Mouse (Mus musculus) spleen, postnatal 36 days (tissue): ENCODE data around the gene Osbpl2.

Experiments used
- DNase-seq, 2 experiments: peaks; one replicate each; pipeline ENCODE4 v3.0.0; 2022; ENCODE audit warnings: low spot score in 2 of 2, mixed read lengths in 1 of 2

Osbpl2 gene

DNA sequence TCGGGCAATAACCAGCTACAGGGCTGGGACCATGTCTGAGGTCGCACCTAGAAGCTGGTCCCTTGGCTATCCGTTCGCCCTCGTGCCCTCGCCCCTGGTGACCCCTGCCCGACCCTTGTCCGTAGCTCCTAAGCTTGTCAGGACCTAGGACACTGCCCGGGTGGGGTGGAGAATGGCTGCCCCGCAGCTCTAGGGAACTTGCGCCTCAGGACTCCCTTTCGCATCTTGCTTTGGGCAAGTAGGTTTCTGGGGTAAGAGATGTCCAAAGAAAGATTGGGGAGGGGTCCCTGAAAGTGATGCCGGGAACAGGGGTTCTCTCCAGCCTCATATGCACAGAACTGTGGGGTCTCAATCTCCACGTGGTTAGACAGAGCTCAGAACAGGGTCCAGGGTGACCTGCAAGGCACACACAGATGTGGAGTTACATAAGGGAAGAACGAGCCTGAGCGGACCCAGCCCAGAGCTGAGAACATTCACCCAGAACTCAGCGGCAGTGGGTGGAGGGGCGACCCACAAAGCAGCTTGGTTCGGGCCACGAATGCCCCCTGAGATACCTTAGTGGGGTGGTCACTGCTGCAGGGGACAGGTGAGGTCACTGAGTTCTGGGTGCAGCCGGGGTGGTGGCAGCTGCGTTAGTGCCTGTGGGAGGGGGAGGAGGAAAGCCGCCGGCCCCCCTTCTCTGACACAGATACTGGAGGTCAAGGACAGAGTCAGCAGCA lies 14.3 kb upstream of the Osbpl2 start:
- no peak for DNase-seq

DNA sequence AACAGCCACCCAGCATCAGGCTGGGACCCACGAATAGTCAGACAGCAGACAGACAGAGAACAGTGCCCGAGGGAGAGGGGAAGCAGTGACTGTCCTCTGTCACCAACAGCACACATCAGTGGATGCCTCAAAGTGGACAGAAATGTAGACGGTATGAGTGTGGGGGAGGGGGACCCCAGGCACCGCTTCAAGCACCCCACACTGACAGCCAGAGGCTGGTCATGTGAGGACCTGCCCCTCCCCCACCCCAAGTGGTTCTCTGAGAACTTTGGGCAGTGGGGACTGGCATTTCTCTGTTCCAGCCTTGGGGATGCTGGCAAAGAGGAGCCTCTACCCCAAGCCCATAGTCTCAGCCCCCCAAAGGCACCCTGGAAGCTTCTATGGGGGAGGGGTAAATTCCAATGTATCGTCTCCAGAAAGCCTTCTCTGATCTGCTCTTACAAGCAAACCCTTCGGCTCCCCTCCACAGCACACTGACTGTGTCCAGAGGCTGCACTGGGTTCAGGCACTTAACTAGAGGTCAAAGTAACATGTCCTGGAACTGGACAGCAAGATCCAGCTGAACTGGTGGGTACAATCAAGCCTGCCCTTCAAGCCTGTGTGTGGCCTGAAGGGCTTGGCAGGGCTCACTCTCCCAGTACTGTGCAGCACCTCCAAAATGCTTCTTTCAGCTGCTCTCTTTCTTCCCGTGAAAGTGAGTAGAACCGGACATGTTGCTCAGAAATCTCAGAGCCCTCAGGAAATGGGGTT lies 13.5 kb upstream of the Osbpl2 start:
- DNase-seq: no peak

DNA sequence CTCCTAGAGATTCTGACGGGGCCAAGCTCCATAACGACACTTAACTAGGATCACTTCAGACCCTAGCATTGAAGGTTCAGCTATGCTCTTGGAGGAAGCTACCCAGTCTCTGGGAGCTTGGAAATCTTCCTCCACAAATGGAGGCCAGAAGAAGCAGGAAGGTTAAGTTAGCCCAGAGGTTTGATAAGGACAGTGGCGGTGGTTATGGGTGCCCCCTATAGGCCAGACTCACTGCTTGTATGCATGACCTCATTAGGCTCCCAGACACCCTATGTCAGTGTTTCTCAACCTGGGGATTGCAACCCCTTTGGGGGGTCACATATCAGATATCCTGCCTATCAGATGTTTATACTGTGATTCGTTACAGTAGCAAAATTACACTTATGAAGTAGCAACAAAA lies 12.0 kb upstream of the Osbpl2 start:
- no peak for DNase-seq

DNA sequence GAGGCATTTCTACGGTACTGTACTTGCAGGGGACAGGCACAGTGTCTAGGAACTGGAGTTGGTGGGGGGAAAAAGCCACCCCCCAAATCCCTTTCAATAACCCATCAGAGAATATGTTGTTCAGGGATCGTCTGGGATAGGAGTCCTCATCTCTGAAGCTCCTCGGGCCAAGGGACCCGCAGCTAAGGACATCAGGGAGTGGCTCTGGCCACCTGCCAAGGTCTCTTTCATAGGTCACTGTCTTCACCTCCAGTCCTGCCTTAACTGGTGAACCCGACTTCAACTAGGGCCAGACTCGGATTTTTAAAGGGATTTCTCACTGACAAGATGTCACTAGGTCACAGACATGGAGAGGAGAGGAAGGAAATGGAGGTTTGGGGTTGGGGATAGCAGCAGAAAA lies 10.8 kb upstream of the Osbpl2 start:
- DNase-seq: no peak

DNA sequence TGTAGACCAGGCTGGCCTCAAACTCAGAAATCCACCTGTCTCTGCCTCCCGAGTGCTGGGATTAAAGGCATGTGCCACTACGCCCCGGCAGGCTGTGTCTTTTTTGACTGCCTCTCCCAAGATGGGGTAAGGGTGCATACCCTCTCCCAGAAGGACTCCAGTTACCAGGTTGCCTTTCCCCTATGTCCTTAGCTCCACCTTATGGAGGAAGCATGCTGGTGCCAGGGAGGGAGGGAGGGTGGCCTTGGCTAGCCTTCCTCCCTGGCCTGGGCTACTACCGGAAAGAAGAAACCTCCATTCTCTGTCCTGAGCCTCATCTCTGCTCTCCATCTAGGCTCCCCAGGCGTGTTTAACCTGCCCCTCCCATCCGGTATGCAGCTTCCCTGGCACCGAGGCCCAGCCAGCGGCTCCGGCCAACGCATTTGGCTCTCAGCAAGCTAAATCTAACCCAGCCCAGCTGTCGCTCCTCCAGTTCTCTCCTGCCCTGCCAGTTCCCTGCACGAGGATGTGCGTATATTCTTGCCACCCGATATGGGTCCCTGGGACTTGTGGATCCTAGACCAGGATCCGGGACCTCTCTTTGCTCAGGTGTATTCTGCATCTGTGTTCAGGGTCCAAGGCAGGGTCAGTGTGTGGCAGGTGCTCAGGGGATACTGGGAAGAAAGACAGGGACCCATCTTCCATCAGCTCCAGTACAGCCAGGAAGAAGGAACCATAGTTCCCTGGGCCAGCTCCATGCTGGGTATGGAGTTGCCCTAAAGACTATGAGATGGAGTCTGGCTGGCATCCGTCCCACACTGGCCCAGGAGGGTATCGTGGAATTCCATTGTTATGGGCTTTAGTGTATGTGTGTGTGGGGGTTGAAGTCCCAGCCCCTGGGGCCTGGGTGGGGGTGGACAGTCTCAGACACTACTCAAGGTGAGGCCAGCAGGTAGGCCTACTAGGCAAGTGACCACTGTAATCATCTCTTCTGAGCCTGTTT lies 4.9 kb upstream of the Osbpl2 start:
- no peak for DNase-seq

DNA sequence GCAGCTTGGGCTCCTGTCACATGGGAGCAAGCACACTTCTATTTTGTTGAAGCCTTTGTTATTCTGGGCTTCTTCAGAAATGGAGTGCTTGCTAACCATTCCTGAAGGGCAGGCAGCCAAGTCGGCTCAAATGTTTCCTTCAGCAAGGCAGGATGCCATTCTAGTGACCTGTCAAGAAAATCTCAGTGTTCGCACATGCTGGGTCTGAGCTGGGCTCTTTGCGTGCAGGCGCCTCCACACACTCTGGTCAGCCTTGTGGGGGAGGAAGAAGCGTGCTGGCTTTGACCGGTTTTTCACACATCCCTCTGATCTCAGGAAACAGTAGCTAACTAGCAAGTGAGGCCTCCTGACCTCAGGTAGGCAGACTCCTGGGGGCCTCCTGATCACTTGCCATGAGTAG lies 3.8 kb upstream of the Osbpl2 start:
- DNase-seq: no peak

DNA sequence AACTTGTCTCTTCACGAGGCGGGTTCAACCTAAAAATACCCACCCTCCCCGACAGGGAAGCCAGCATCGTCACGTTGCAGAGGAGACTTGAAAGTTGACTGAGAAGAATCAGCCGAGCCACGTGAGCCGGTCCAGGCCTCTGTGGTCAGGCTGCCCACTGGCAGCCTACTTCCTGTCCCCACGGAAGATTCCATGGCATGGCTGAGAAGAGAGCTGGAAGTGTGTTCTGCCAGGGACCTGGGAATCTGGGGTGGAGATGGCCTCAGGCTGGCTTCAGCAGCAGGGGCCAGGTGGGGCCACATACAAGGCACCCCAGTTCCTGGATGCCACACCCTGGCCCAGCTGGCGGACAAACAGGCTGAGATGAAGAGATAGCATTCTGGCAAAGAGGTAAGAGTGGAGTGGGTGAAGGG lies 3.0 kb upstream of the Osbpl2 start:
- DNase-seq: no peak

DNA sequence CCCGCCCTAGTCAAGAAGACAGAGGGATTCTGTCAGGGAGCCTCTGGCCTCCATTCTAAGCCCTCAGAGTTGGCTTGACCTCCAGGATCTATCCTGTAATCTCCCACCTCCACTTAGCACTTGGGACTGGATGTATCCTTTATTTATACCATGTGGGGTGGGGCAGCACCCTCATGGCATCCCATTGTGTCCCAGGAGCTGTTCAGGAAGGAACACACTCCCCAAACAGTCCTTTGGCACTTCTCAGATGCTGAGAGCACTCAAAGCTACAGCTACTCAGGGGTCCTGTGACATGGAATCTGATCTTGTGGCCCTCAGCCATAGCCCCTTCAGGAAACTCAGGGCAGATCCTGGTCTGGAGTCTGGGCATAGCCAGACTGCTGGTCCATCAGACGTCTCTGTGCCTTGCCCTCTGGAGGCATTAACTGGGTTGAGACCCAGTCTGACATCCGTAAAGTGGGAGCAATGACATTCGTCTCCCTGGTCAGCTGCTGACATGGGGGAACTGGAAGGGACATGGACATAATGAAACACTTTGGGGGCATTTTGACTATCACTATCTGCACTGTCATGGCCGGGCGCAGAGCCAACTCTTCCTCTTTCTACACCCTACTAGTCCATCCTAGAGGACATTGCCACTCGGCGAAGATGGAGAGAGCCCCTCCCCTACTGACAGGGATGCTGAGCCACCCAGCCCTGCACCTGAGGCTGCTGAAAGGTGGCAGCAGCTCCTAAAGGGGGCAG lies 2.2 kb upstream of the Osbpl2 start:
- DNase-seq: no peak

DNA sequence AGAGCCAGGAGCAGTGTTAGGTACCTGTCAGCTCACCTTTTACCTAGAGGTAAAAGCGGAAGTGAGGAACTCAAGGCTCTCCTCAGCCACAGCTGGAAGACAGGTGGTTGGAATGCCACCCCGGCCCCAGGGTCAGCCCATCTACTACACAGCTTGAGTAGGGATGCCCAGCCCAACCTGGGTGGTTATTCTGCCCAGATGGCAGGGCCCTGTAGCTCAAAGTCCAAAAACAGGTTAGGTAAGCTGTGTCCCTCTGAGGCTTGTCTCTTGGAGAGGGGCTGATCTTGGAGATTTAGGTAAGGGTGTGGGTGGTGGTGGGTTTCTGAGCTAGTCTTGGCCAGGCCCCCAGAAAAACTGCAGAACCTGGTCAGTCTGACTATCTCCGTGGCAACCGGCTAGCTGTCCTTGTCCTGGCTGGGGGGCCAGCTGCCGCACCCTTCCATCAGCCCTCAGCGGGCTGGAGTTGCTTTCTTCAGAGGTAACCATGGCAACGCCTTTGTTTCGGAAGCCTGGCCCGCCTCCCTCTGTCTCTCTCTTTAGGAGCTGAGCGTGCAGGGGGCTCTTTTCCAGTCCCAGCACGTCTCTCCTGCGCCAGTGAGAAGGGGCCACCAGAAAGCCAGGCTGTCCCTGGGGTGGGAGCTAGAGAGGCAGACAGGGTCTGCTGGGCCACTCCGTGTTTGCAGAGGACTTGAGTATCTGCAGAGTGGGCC lies 1.5 kb upstream of the Osbpl2 start:
- DNase-seq: no peak

DNA sequence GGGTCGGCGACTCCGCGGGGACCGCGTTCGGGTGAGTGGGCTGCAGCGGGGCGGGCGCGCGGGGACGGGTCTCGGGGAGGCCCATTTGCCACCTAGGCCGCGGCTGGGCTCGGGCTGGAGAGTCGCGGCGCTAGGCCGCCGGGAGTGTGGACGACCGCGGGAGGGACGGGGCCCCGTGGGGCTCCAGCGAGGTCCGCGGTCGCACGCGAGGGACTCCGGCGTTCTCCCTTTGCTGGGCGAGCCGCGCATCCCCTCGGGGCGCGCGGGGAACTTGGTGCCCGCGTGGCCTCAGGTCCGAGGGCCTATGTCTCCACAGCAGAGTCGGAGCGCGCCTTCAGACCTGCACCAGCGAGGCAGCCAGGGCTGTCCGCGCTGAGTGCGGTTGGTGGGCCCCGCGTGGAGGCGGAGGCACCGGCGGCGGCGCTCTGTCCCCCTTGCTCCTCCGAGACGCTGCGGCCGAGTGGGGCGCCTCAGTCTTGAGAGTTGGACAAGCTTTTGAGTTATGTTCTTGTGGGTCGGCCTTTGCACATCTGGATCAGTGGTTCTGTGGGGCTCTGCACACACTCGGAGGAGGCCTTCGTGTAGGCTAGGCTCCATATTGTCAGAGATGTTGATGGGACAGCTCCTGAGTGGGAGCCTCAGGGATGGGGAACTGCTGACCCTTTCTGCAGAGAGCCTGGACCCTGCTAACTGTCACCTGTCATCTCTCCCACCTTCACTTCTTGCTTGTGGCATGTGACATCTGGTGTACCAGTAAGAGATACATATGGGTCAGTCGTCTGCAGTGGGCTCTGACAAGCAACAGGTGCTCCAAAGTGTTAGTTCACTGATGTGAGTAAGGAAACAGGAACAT lies 559 bp downstream of the Osbpl2 start:
- peak in 1 of 2 experiments; percentile 22 for DNase-seq

DNA sequence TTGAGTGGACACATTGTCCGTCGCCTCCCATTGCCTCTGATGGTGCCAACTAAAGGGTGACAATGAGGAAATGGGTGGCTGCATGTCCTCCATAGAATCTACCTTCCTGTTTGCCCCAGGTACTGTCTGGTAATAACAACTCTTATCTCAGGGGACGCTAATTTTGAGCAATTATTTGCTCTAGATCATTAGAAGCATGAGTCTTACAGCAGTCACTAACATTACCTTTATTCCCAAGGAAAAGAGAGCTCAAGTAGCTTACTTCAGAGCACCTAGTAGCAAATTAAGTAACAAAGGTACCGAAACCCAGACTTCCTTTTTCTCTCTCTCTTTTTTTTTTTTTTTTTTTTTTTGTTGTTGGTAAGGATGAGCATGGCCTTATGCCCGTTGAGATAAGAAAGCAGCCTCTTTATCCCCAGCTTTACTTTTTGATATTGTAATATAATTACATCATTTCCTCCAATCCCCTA lies 1.2 kb downstream of the Osbpl2 start:
- DNase-seq: no peak

DNA sequence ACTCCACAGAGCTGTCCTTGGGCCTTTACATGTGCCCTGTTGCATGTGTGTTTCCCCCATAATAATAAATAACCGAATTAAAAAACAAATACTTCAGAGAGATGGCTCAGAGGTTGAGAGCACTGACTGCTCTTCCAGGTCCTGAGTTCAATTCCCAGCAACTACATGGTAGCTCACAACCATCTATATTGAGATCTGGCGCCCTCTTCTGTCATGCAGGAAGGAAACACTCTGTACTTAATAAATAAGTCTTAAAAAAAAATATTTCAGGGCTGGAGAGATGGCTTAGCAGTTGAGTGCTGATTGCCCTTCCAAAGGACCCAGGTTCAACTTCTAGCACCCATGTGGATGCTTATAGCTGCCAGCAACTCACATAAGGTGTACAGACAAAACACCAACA lies 5.1 kb downstream of the Osbpl2 start:
- DNase-seq: no peak

DNA sequence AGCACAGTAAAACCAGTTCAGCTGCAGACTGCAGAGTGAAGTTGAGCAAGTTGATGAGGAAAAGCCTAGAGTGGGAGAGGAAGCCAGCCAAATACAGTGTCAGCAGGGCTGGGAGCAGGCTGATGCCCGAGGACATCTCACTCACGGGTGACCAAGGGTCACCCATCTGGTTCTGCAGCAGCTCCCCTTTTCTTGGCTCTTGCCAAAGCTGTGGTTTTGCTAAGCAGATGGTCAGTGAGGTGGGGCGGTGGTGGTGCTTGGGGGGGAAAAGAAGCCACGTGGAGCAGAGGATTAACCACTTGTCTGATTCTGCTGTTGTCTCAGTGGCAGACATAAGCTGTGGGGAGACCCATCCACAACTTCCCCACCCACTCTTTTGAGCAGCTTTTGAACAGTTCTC lies 7.1 kb downstream of the Osbpl2 start:
- no peak for DNase-seq

DNA sequence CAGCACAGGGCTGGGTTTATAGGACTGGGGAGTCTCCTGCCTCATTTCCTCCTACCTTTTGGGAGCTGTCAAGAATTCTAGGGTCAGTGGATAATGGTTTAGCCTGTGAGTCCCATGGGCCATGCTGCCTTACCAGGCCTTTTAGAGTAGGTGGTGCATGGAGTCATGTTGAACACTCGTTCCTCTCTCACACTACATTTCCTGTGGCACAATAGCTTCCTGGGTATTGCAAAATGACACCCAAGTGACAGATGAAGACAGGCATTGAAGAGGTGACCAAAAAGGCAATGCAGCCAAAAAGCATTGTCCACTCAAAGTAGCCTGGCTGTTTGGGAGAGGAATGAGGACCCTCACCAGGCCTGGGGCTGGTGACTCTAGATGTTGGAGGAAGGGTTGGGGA lies 8.6 kb downstream of the Osbpl2 start:
- DNase-seq: no peak

DNA sequence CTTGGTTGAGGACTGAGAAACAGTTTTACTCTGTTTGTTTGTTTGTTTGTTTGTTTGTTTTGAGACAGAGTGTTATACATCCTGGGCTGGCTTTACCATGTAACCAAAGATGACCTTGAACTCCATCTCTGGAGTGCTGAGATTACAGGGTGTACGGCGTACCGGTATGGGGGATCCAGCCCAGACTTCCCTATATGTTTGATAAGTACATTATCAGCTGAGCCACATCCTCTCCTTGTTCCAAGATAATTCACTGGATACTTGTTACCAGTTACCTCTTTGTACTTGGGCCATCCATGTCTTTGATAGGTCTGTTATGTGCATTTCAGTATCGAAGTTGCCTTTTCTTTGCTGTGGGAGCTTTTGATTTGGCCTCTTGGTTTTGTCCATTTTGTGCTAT lies 14.1 kb downstream of the Osbpl2 start:
- no peak for DNase-seq

DNA sequence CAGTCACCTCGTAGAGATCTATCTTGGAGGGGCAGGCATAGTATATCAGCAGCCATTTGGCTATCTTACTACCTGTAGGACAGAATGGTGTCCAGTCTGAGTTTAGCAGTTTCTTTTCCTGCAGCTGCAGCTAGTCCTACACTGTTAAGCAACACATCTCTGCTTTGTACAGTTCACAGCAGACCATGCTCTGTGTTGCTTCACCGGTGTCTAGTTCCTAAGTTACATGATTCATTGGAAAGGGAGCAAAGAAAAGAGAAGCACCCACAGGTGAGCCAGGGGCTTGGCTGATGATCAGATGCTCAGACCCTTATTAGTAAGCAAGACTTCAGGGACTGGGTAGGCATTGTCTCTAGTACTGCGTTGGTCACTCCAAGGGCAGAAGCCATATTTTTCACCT lies 14.8 kb downstream of the Osbpl2 start:
- no peak for DNase-seq

DNA sequence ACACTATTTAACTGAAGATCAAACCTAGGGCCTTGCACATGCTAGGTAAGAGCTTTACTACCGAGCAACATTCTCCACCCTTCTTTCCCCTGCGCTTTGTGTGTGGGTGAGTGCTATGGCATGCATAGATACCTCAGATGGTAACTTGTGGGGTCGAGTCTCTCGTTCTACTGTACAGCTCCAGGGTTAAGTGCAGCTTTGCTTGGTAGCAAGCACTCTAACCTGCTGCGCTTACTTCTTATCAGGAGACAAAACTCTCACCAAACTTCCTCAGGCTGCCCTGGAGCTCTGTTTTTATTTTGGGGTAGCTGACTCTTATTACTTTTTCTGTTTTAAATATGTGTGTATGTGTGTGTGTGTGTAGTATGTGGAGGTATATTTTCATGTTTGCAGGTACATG lies 16.3 kb downstream of the Osbpl2 start:
- no peak for DNase-seq

DNA sequence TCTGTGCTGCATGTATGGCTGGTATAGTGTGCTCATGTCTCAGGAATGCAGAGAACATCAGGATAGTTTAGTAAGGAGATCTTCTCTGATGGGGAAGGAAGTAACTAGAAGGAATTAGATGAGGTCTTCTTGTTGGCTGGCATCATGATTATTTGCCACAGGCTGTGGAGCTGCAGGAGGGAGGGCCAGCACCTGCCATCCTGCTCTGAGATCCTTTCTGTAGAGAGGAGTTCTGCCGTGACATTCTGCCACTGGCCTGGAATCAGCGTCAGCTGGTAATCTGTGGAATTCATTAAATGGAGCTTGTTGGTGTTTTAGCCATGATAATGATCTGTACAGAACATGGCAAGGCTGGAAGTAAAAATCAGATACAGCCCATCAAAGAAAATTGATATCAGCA lies 27.0 kb downstream of the Osbpl2 start:
- DNase-seq: no peak

DNA sequence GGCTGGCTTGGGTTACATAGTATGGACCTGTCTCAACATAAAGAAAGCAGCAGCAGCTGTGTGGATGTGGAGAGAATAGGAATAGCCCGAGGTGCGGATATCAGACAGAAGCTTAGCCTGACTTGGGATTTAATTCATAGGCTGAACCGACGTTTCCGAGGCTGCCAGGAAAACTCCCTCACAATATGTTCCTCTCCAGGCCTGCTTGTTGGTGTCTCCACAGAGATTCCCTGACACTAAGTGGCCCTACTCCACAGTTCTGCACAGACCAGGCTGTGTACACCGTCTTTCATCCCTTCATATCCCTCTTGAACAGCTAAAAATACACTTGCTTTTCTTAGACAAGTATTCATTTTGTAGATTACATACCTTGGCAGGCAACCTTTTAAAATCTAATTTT lies 28.3 kb downstream of the Osbpl2 start:
- DNase-seq: no peak

DNA sequence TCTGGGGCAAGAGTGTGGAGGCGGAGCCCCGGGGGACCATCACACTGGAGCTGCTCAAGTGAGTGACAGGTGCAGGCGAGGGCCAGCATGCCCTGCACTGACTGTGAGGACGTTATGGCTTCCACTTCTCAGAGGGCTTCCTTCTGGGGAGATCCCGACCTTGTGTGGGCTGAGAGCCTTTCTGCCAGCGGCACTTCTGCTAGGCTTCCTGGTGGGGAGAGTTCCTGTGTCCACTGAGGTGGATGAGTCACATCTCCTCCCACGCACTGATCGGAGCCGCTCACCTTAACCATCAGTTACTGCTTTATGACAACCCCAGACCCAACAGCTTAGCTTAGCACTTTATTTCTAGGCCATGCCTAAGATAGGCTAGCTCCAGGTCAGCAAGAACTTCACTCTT lies 29.4 kb downstream of the Osbpl2 start:
- no peak for DNase-seq
